Mouse (Mus musculus): ENCODE measurements around the gene Tnk1. TPM values are rescaled to one million over a fixed set of nuclear protein-coding genes. Genes with fewer than 3 reads are reported as not detected.

Gene Tnk1
- not detected for polyA plus RNA-seq (2012; fragmentation: generic; extraction: Trizol)

GRCm38 (mm10) chr11:69858113-69858998 is at the start of gene Tnk1:
TSS of gene Tnk1 (minus strand) at chr11:69858730.

GRCm38 (mm10) chr11:69900471-69901405 is 42.2 kb upstream of the Tnk1 start, which contains the start of the genes 2810408A11Rik and Neurl4:
TSS of gene 2810408A11Rik (minus strand) at chr11:69900987.
TSS of gene Neurl4 (plus strand) at chr11:69901072.

GRCm38 (mm10) chr11:69895291-69895690 is 36.8 kb upstream of the Tnk1 start, which contains the start of gene Acap1:
TSS of gene Acap1 (minus strand) at chr11:69895539.

GRCm38 (mm10) chr11:69880853-69881603 is 22.5 kb upstream of the Tnk1 start, which contains the start of gene Kctd11:
TSS of gene Kctd11 (minus strand) at chr11:69881406.

GRCm38 (mm10) chr11:69877878-69878277 is 19.3 kb upstream of the Tnk1 start, which contains the start of gene Tmem95:
TSS of gene Tmem95 (minus strand) at chr11:69878018.

GRCm38 (mm10) chr11:69846198-69846680 is 12.3 kb downstream of the Tnk1 start, which contains the start of gene Plscr3:
TSS of gene Plscr3 (plus strand) at chr11:69846376.

GRCm38 (mm10) chr11:69837952-69838713 is 20.4 kb downstream of the Tnk1 start, which contains the start of gene Tmem256:
TSS of gene Tmem256 (plus strand) at chr11:69838514.

GRCm38 (mm10) chr11:69837604-69837951 is 21.0 kb downstream of the Tnk1 start, which contains the start of gene Nlgn2:
TSS of gene Nlgn2 (minus strand) at chr11:69837784.

GRCm38 (mm10) chr11:69822080-69822479 is 36.5 kb downstream of the Tnk1 start, which contains the start of gene Spem1:
TSS of gene Spem1 (minus strand) at chr11:69822180.

GRCm38 (mm10) chr11:69818365-69818764 is 40.2 kb downstream of the Tnk1 start, which contains the start of gene Spem2:
TSS of gene Spem2 (minus strand) at chr11:69818465.

GRCm38 (mm10) chr11:69815155-69815554 is 43.4 kb downstream of the Tnk1 start, which contains the start of gene Gm39566:
TSS of gene Gm39566 (minus strand) at chr11:69815298.

GRCm38 (mm10) chr11:69804972-69805909 is 53.3 kb downstream of the Tnk1 start, which contains the start of gene Tmem102:
TSS of gene Tmem102 (minus strand) at chr11:69805624.

GRCm38 (mm10) chr11:69801379-69801977 is 57.1 kb downstream of the Tnk1 start, which contains the start of gene Fgf11:
TSS of gene Fgf11 (minus strand) at chr11:69801857.

Other genes with a start within 250 kb of the Tnk1 start
- not detected for gene Shbg, start 240.8 kb downstream of the Tnk1 start, polyA plus RNA-seq (2012; fragmentation: generic; extraction: Trizol)
- gene Sat2, start 236.7 kb downstream of the Tnk1 start, polyA plus RNA-seq (2012; fragmentation: generic; extraction: Trizol) = 10 to 100 TPM in 1 of 2 experiments, 1 to 10 TPM in 1; 4.4 to 16.8 TPM
- 10 to 100 TPM; 29.4 to 66.7 TPM for gene Fxr2, start 225.7 kb downstream of the Tnk1 start, polyA plus RNA-seq (2012; fragmentation: generic; extraction: Trizol)
- under 1 TPM; 0.05 to 0.25 TPM for gene Sox15, start 203.4 kb downstream of the Tnk1 start, polyA plus RNA-seq (2012; fragmentation: generic; extraction: Trizol)
- gene Mpdu1, start 196.1 kb downstream of the Tnk1 start, polyA plus RNA-seq (2012; fragmentation: generic; extraction: Trizol) = 100 to 1,000 TPM in 1 of 2 experiments, 10 to 100 TPM in 1; 98.1 to 128 TPM
- gene Cd68, start 192.6 kb downstream of the Tnk1 start, polyA plus RNA-seq (2012; fragmentation: generic; extraction: Trizol) = 1 to 10 TPM; 1.8 to 3.0 TPM
- 100 to 1,000 TPM; 336 to 467 TPM for gene Eif4a1, start 186.3 kb downstream of the Tnk1 start, polyA plus RNA-seq (2012; fragmentation: generic; extraction: Trizol)
- 10 to 100 TPM; 51.2 to 71.3 TPM for gene Senp3, start 176.6 kb downstream of the Tnk1 start, polyA plus RNA-seq (2012; fragmentation: generic; extraction: Trizol)
- 1 to 10 TPM; 1.1 to 6.9 TPM for gene Tnfsf13, start 172.9 kb downstream of the Tnk1 start, polyA plus RNA-seq (2012; fragmentation: generic; extraction: Trizol)
- 100 to 1,000 TPM in 1 of 2 experiments, 10 to 100 TPM in 1; 34.3 to 119 TPM for gene Tnfsf12, start 162.9 kb downstream of the Tnk1 start, polyA plus RNA-seq (2012; fragmentation: generic; extraction: Trizol)
- 10 to 100 TPM in 1 of 2 experiments, 1 to 10 TPM in 1; 6.4 to 30.3 TPM for gene Tnfsfm13, start 162.6 kb downstream of the Tnk1 start, polyA plus RNA-seq (2012; fragmentation: generic; extraction: Trizol)
- 100 to 1,000 TPM in 1 of 2 experiments, 10 to 100 TPM in 1; 42.8 to 126 TPM for gene Polr2a, start 100.1 kb downstream of the Tnk1 start, polyA plus RNA-seq (2012; fragmentation: generic; extraction: Trizol)
- under 1 TPM in 1 of 2 experiments, not detected in 1; 0.26 TPM for gene Slc35g3, start 96.8 kb downstream of the Tnk1 start, polyA plus RNA-seq (2012; fragmentation: generic; extraction: Trizol)
- gene Zbtb4, start 92.8 kb downstream of the Tnk1 start, polyA plus RNA-seq (2012; fragmentation: generic; extraction: Trizol) = 10 to 100 TPM in 1 of 2 experiments, 1 to 10 TPM in 1; 1.2 to 14.4 TPM
- gene Chrnb1, start 62.8 kb downstream of the Tnk1 start, polyA plus RNA-seq (2012; fragmentation: generic; extraction: Trizol) = under 1 TPM; 0.63 to 0.89 TPM
- under 1 TPM; 0.01 to 0.31 TPM for gene Fgf11, start 56.9 kb downstream of the Tnk1 start, polyA plus RNA-seq (2012; fragmentation: generic; extraction: Trizol)
- under 1 TPM; 0.01 to 0.05 TPM for gene Tmem102, start 53.1 kb downstream of the Tnk1 start, polyA plus RNA-seq (2012; fragmentation: generic; extraction: Trizol)
- gene Gm39566, start 43.4 kb downstream of the Tnk1 start, polyA plus RNA-seq (2012; fragmentation: generic; extraction: Trizol) = not detected
- not detected for gene Spem2, start 40.3 kb downstream of the Tnk1 start, polyA plus RNA-seq (2012; fragmentation: generic; extraction: Trizol)
- under 1 TPM; 0.02 to 0.07 TPM for gene Spem1, start 36.5 kb downstream of the Tnk1 start, polyA plus RNA-seq (2012; fragmentation: generic; extraction: Trizol)
- gene Nlgn2, start 20.9 kb downstream of the Tnk1 start, polyA plus RNA-seq (2012; fragmentation: generic; extraction: Trizol) = 10 to 100 TPM in 1 of 2 experiments, 1 to 10 TPM in 1; 4.3 to 49.8 TPM
- gene Tmem256, start 20.2 kb downstream of the Tnk1 start, polyA plus RNA-seq (2012; fragmentation: generic; extraction: Trizol) = 100 to 1,000 TPM; 452 to 473 TPM
- 100 to 1,000 TPM in 1 of 2 experiments, 10 to 100 TPM in 1; 45.7 to 171 TPM for gene Plscr3, start 12.4 kb downstream of the Tnk1 start, polyA plus RNA-seq (2012; fragmentation: generic; extraction: Trizol)
- gene Tmem95, start 19.3 kb upstream of the Tnk1 start, polyA plus RNA-seq (2012; fragmentation: generic; extraction: Trizol) = not detected
- 10 to 100 TPM in 1 of 2 experiments, 1 to 10 TPM in 1; 5.0 to 12.3 TPM for gene Kctd11, start 22.7 kb upstream of the Tnk1 start, polyA plus RNA-seq (2012; fragmentation: generic; extraction: Trizol)
- under 1 TPM; 0.04 to 0.07 TPM for gene Acap1, start 36.8 kb upstream of the Tnk1 start, polyA plus RNA-seq (2012; fragmentation: generic; extraction: Trizol)
- 1 to 10 TPM; 1.6 to 9.9 TPM for gene 2810408A11Rik, start 42.3 kb upstream of the Tnk1 start, polyA plus RNA-seq (2012; fragmentation: generic; extraction: Trizol)
- 10 to 100 TPM; 13.1 to 24.7 TPM for gene Neurl4, start 42.3 kb upstream of the Tnk1 start, polyA plus RNA-seq (2012; fragmentation: generic; extraction: Trizol)
- 10 to 100 TPM; 66.9 to 94.9 TPM for gene Gps2, start 55.2 kb upstream of the Tnk1 start, polyA plus RNA-seq (2012; fragmentation: generic; extraction: Trizol)
- gene Eif5a, start 63.2 kb upstream of the Tnk1 start, polyA plus RNA-seq (2012; fragmentation: generic; extraction: Trizol) = 1,000 to 10,000 TPM in 1 of 2 experiments, 100 to 1,000 TPM in 1; 812 to 3,163 TPM
- under 1 TPM in 1 of 2 experiments, not detected in 1; 0.13 TPM for gene Ybx2, start 77.1 kb upstream of the Tnk1 start, polyA plus RNA-seq (2012; fragmentation: generic; extraction: Trizol)
- under 1 TPM; 0.02 to 0.39 TPM for gene Slc2a4, start 89.5 kb upstream of the Tnk1 start, polyA plus RNA-seq (2012; fragmentation: generic; extraction: Trizol)
- gene Cldn7, start 106.0 kb upstream of the Tnk1 start, polyA plus RNA-seq (2012; fragmentation: generic; extraction: Trizol) = under 1 TPM in 1 of 2 experiments, not detected in 1; 0.15 TPM
- gene Ctdnep1, start 122.4 kb upstream of the Tnk1 start, polyA plus RNA-seq (2012; fragmentation: generic; extraction: Trizol) = 100 to 1,000 TPM; 189 to 229 TPM
- gene Elp5, start 123.8 kb upstream of the Tnk1 start, polyA plus RNA-seq (2012; fragmentation: generic; extraction: Trizol) = 100 to 1,000 TPM in 1 of 2 experiments, 10 to 100 TPM in 1; 93.9 to 141 TPM
- gene Gabarap, start 132.4 kb upstream of the Tnk1 start, polyA plus RNA-seq (2012; fragmentation: generic; extraction: Trizol) = 100 to 1,000 TPM; 710 to 827 TPM
- gene Phf23, start 137.0 kb upstream of the Tnk1 start, polyA plus RNA-seq (2012; fragmentation: generic; extraction: Trizol) = 10 to 100 TPM; 66.5 to 68.8 TPM
- 10 to 100 TPM; 22.0 to 49.6 TPM for gene Dvl2, start 141.9 kb upstream of the Tnk1 start, polyA plus RNA-seq (2012; fragmentation: generic; extraction: Trizol)
- 100 to 1,000 TPM; 121 to 196 TPM for gene Acadvl, start 156.7 kb upstream of the Tnk1 start, polyA plus RNA-seq (2012; fragmentation: generic; extraction: Trizol)
- 10 to 100 TPM; 12.9 to 43.6 TPM for gene Dlg4, start 158.2 kb upstream of the Tnk1 start, polyA plus RNA-seq (2012; fragmentation: generic; extraction: Trizol)
- gene Asgr1, start 195.4 kb upstream of the Tnk1 start, polyA plus RNA-seq (2012; fragmentation: generic; extraction: Trizol) = 1 to 10 TPM; 1.2 to 4.9 TPM
- under 1 TPM; 0.04 to 0.12 TPM for gene Asgr2, start 233.9 kb upstream of the Tnk1 start, polyA plus RNA-seq (2012; fragmentation: generic; extraction: Trizol)

Measured in C3H10T1/2 (cell line).